Mouse (Mus musculus) brain, embryonic 14.5 days (tissue): ENCODE results near the gene 9930104L06Rik.

Experiments
- CTCF ChIP-seq: fragments of 200-500 bp; IDR thresholded peaks from 2 replicates; pipeline ENCODE4 v1.5.1; 2012; ENCODE audit warnings: inconsistent platforms, mild to moderate bottlenecking, moderate library complexity, borderline replicate concordance; ENCODE audit not compliant: insufficient read depth, insufficient read length; ENCODE audit errors: extremely low read depth
- POLR2A ChIP-seq: fragments of 200-500 bp; IDR thresholded peaks from 2 replicates; pipeline ENCODE4 v1.6.1; 2012; ENCODE audit warnings: mild to moderate bottlenecking, inconsistent platforms, borderline replicate concordance; ENCODE audit not compliant: poor library complexity, insufficient read depth, insufficient read length, severe bottlenecking; ENCODE audit errors: extremely low read depth

GRCm38 (mm10) chr4:124950181-124951035, 13.6 kb downstream of the 9930104L06Rik start:
- TF ChIP-seq CTCF (no peak), POLR2A (no peak)
